Mouse (Mus musculus) E14TG2a.4 (cell line): Measurements from ENCODE around the gene Gm10643.

Experiments used
- CTCF ChIP-seq: conservative IDR thresholded peaks from 2 replicates; pipeline ENCODE4 v1.5.1; 2014; ENCODE audit warnings: low read length
- NANOG ChIP-seq: IDR thresholded peaks from 2 replicates; pipeline ENCODE4 v1.6.1; 2014; ENCODE audit warnings: borderline replicate concordance, low read length, mixed read lengths
- POU5F1 ChIP-seq: IDR thresholded peaks from 2 replicates; pipeline ENCODE4 v1.6.1; 2014; ENCODE audit warnings: low read length, borderline replicate concordance

DNA sequence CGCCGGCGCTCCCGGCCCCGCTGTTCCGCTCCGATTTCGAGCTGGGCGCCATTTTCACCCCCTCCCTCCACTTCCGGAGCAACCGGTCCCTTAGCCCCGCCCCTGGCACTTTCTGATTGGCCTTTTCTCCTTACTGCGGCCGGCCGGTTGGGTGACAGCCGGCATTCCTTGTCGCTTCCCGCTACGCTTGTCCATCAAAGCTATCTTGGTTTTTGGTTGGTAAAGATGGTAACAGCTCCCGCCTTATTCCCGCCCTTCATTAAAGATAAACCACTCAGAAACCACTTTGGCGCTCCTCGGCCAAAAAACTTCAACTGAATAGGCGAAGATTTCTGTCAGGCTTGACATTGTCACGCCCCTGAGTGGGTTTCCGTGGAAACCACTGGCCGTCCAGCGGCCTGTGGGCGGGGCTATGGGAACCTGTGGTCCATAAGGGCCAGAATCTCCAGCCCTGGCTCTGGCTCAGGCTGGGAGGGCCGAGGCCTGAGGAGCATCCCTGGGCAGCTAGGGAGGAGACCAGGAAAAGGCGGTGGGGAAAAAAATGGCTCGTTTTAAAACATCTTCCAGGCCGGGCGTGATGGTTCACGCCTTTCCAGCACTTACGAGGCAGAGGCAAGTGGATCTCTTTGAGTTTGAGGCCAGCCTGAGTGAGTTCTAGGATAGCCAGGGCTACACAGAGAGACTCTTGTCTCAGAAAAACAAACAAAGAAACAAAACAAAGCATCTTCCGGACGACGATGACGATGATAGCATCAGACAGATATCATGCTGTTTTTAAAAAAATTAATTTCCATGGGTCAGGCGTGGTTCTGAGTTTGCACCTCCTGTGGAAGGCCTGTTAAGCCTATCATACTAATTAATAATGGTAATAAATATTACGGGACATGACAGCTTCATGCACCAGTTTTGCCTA, 40.0 kb upstream of the Gm10643 start, which contains the start of gene Dcaf15:
- TF ChIP-seq CTCF (no peak), NANOG (no peak; the same call in 1 of the 2 replicates), POU5F1 (no peak)
